19 mouse cellular contexts compared by ENCODE assay signal in genomic region chr19:47221500-47222153, GRCm38 (mm10). TPM values are rescaled to one million over a fixed set of nuclear protein-coding genes. Genes with fewer than 3 reads are reported as not detected.
DNase-seq lines count a peak whose midpoint lies in the region; ATAC-seq and TF ChIP-seq lines count a peak whose summit lies in the region.
"Had no signal": no experiment of that assay in that cellular context is flagged by ENCODE, and none has a peak within 500 bp of the region (broad histone marks: within the 10 kb centered on the region; RNA-seq: fewer than 3 reads in every experiment).

No protein-coding gene starts in this region.

- TF ChIP-seq CTCF in midbrain, postnatal 0 days (IDR thresholded peaks at IDR 0.05), result no peak

- H3K9ac ChIP-seq in hindbrain, embryonic 12.5 days, result no peak overlapping the region
- no peak overlapping the region for H3K9ac ChIP-seq in hindbrain, embryonic 11.5 days (ENCODE audit: low read depth, low read length)
- no peak overlapping the region for H3K9ac ChIP-seq in midbrain, postnatal 0 days (replicated peaks; ENCODE audit: low read length, poor library complexity, severe bottlenecking)
- H3K9ac ChIP-seq in midbrain, embryonic 11.5 days (ENCODE audit: low read length), result no peak overlapping the region
- no peak overlapping the region for H3K9ac ChIP-seq in embryonic facial prominence, embryonic 15.5 days
- H3K9ac ChIP-seq: limb, embryonic 12.5 days; liver, embryonic 12.5 days had no signal

- no peak overlapping the region for H3K4me2 ChIP-seq in hindbrain, embryonic 12.5 days (replicated peaks)
- H3K4me2 ChIP-seq in hindbrain, embryonic 11.5 days (replicated peaks; ENCODE audit: low read depth, low read length), result no peak overlapping the region
- H3K4me2 ChIP-seq in midbrain, postnatal 0 days (ENCODE audit: low read depth, low read length, poor library complexity, severe bottlenecking), result no peak overlapping the region
- H3K4me2 ChIP-seq in midbrain, embryonic 11.5 days, result no peak overlapping the region
- H3K4me2 ChIP-seq in embryonic facial prominence, embryonic 15.5 days (replicated peaks), result no peak overlapping the region
- H3K4me2 ChIP-seq: limb, embryonic 12.5 days; liver, embryonic 12.5 days had no signal

- no peak for DNase-seq in hindbrain, embryonic 11.5 days (ENCODE audit: low spot score)
- DNase-seq in midbrain, postnatal 0 days (ENCODE audit: low spot score), result peak; percentile 51
- DNase-seq in midbrain, embryonic 11.5 days (ENCODE audit: low spot score, missing footprints), result no peak
- DNase-seq in MN1 (ENCODE audit: low spot score) (peak; percentile 29), liver (no peak)
- DNase-seq: adrenal gland, postnatal 14 days; heart, postnatal 4 days; kidney, adult 9 months; kidney, postnatal 14 days; lung, adult 18-20 months; lung, postnatal 10 days; right cerebral cortex, postnatal 14 days had no signal

- H3K4me1 ChIP-seq in hindbrain, embryonic 12.5 days, result peaks cover 12% of the 10 kb centered on the region
- H3K4me1 ChIP-seq in hindbrain, embryonic 11.5 days (replicated peaks; ENCODE audit: control insufficient read depth, insufficient read depth, low read length), result no peaks in the 10 kb centered on the region
- no peaks in the 10 kb centered on the region for H3K4me1 ChIP-seq in midbrain, postnatal 0 days (ENCODE audit: insufficient read depth, low read length)
- no peaks in the 10 kb centered on the region for H3K4me1 ChIP-seq in midbrain, embryonic 11.5 days (ENCODE audit: control insufficient read depth, insufficient read depth, low read length)
- no peaks in the 10 kb centered on the region for H3K4me1 ChIP-seq in embryonic facial prominence, embryonic 15.5 days
- H3K4me1 ChIP-seq: limb, embryonic 12.5 days had no signal

- no peak for ATAC-seq in hindbrain, embryonic 12.5 days (ENCODE audit: low FRiP score)
- no peak for ATAC-seq in hindbrain, embryonic 11.5 days (ENCODE audit: low FRiP score)
- no peak for ATAC-seq in midbrain, postnatal 0 days (ENCODE audit: low FRiP score)
- no peak for ATAC-seq in midbrain, embryonic 11.5 days (ENCODE audit: low FRiP score)
- ATAC-seq in embryonic facial prominence, embryonic 15.5 days (ENCODE audit: insufficient number of reproducible peaks, low FRiP score, low TSS enrichment, low read depth), result no peak
- ATAC-seq: liver, embryonic 12.5 days had no signal

- no peaks in the 10 kb centered on the region for H3K27me3 ChIP-seq in hindbrain, embryonic 12.5 days
- no peaks in the 10 kb centered on the region for H3K27me3 ChIP-seq in hindbrain, embryonic 11.5 days (ENCODE audit: control insufficient read depth, insufficient read depth, low read length)
- H3K27me3 ChIP-seq in midbrain, postnatal 0 days (ENCODE audit: insufficient read depth, low read length), result no peaks in the 10 kb centered on the region
- no peaks in the 10 kb centered on the region for H3K27me3 ChIP-seq in midbrain, embryonic 11.5 days (ENCODE audit: control insufficient read depth, insufficient read depth, low read length)
- H3K27me3 ChIP-seq in embryonic facial prominence, embryonic 15.5 days, result no peaks in the 10 kb centered on the region

- no peak overlapping the region for H3K4me3 ChIP-seq in hindbrain, embryonic 12.5 days
- H3K4me3 ChIP-seq in hindbrain, embryonic 11.5 days (ENCODE audit: low read depth, low read length), result no peak overlapping the region
- H3K4me3 ChIP-seq in midbrain, postnatal 0 days (ENCODE audit: low read depth, low read length), result no peak overlapping the region
- H3K4me3 ChIP-seq in midbrain, embryonic 11.5 days (ENCODE audit: low read depth, low read length), result no peak overlapping the region
- no peak overlapping the region for H3K4me3 ChIP-seq in embryonic facial prominence, embryonic 15.5 days (replicated peaks)
- H3K4me3 ChIP-seq: heart, embryonic 10.5 days; limb, embryonic 12.5 days; liver, embryonic 12.5 days; midbrain, embryonic 10.5 days had no signal

- no peaks in the 10 kb centered on the region for H3K9me3 ChIP-seq in hindbrain, embryonic 12.5 days (replicated peaks)
- no peaks in the 10 kb centered on the region for H3K9me3 ChIP-seq in hindbrain, embryonic 11.5 days (ENCODE audit: control insufficient read depth, low read length)
- H3K9me3 ChIP-seq in midbrain, postnatal 0 days (ENCODE audit: low read length), result no peaks in the 10 kb centered on the region
- H3K9me3 ChIP-seq in midbrain, embryonic 11.5 days (ENCODE audit: control insufficient read depth, low read length), result no peaks in the 10 kb centered on the region
- H3K9me3 ChIP-seq in embryonic facial prominence, embryonic 15.5 days (replicated peaks), result no peaks in the 10 kb centered on the region
- H3K9me3 ChIP-seq: heart, embryonic 10.5 days; limb, embryonic 12.5 days; liver, embryonic 12.5 days; midbrain, embryonic 10.5 days had no signal

- 75% methylated on average over 7 of the region's 7 CpGs for WGBS in hindbrain, embryonic 12.5 days
- WGBS in hindbrain, embryonic 11.5 days, result 80% methylated on average over 7 of the region's 7 CpGs
- WGBS in midbrain, postnatal 0 days, result 60% methylated on average over 7 of the region's 7 CpGs
- 78% methylated on average over 7 of the region's 7 CpGs for WGBS in midbrain, embryonic 11.5 days
- WGBS in embryonic facial prominence, embryonic 15.5 days, result 68% methylated on average over 7 of the region's 7 CpGs

- peak overlapping the region; percentile 2; the same call in 1 of the 2 replicates for H3K27ac ChIP-seq in hindbrain, embryonic 12.5 days
- H3K27ac ChIP-seq in hindbrain, embryonic 11.5 days (ENCODE audit: low read depth, low read length), result no peak overlapping the region
- H3K27ac ChIP-seq in midbrain, postnatal 0 days (ENCODE audit: low read depth, low read length), result no peak overlapping the region
- no peak overlapping the region for H3K27ac ChIP-seq in midbrain, embryonic 11.5 days (ENCODE audit: low read depth, low read length)
- 0 out of 2 replicates have a peak overlapping the region, but pooled peaks have one; percentile 11 for H3K27ac ChIP-seq in embryonic facial prominence, embryonic 15.5 days (replicated peaks)
- H3K27ac ChIP-seq: heart, embryonic 10.5 days; limb, embryonic 12.5 days; liver, embryonic 12.5 days; midbrain, embryonic 10.5 days had no signal

- H3K36me3 ChIP-seq in hindbrain, embryonic 12.5 days, result no peaks in the 10 kb centered on the region
- no peaks in the 10 kb centered on the region for H3K36me3 ChIP-seq in hindbrain, embryonic 11.5 days (ENCODE audit: control insufficient read depth, insufficient read depth, low read length)
- H3K36me3 ChIP-seq in midbrain, postnatal 0 days (ENCODE audit: insufficient read depth, low read length), result no peaks in the 10 kb centered on the region
- H3K36me3 ChIP-seq in midbrain, embryonic 11.5 days (ENCODE audit: control insufficient read depth, insufficient read depth, low read length), result no peaks in the 10 kb centered on the region
- no peaks in the 10 kb centered on the region for H3K36me3 ChIP-seq in embryonic facial prominence, embryonic 15.5 days
- H3K36me3 ChIP-seq: heart, embryonic 10.5 days; limb, embryonic 12.5 days; liver, embryonic 12.5 days; midbrain, embryonic 10.5 days had no signal

RNA-seq across cellular contexts. Expression of gene Neurl1a, which starts 43.0 kb away (rescaled TPM):
- polyA plus RNA-seq in hindbrain, embryonic 12.5 days (2016; fragmentation: Nextera tagmentation; extraction: Ambion mirVana), result 7.4 and 7.9 TPM in 2 replicates
- polyA plus RNA-seq in hindbrain, embryonic 11.5 days (2014; fragmentation: Nextera tagmentation; extraction: Ambion mirVana), result 2.9 and 3.4 TPM in 2 replicates
- 66.9 and 82.4 TPM in 2 replicates for total RNA-seq in midbrain, postnatal 0 days (2014; rRNA removed)
- polyA plus RNA-seq in midbrain, postnatal 0 days (2015; fragmentation: Nextera tagmentation; extraction: Ambion mirVana), result 16.2 and 16.8 TPM in 2 replicates
- polyA plus RNA-seq in midbrain, embryonic 11.5 days (2014; fragmentation: Nextera tagmentation; extraction: Ambion mirVana), result 2.9 and 4.0 TPM in 2 replicates
- polyA plus RNA-seq in embryonic facial prominence, embryonic 15.5 days (2015; fragmentation: Nextera tagmentation; extraction: Ambion mirVana), result 8.0 and 9.0 TPM in 2 replicates
- total RNA-seq: granulocyte monocyte progenitor cell, adult 5-6 weeks had no signal

Comparison
In these comparisons a context has a peak if more than half of its experiments do, and no peak if none do; other contexts are left out.
1. H3K27ac ChIP-seq: peak in hindbrain, embryonic 12.5 days (single experiment) and embryonic facial prominence, embryonic 15.5 days (single experiment); none in hindbrain, embryonic 11.5 days (single experiment), midbrain, postnatal 0 days (single experiment) and midbrain, embryonic 11.5 days (single experiment).
2. DNase-seq: peak in midbrain, postnatal 0 days (single experiment) and MN1 (single experiment); none in hindbrain, embryonic 11.5 days (single experiment), midbrain, embryonic 11.5 days (single experiment) and liver (single experiment).